Mouse (Mus musculus): ENCODE data around the gene Tacc2.

DNA sequence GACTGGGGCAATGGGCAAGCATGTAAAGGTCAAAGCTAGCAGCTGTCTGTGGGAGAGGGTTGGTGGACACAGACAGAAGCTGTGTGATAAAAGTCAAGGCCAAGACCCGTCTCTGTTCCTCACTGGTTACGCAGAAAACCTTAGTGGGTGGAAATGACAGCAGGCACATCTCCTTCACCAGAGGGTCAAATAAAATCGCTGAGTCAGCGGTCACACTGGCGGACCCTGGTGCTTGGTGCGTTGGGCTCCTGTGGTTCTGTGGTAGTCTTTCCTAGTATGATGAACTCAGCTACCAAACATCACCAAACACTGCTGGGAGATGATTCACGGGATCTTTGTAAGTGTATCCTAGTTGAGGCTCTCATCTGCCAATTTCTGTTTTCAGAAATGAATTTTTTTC is 52.8 kb downstream of the Tacc2 start:
- TF ChIP-seq POLR2A (IDR thresholded peaks at IDR 0.05; ENCODE audit: control insufficient read depth in 1 of 2, insufficient read depth in 1 of 2, low read depth in 1 of 2, low read length in 2 of 2, poor library complexity in 1 of 2) = no peak
- no peak for TF ChIP-seq ZKSCAN1 (IDR thresholded peaks at IDR 0.05; ENCODE audit: low read depth, low read length)
- no peak for TF ChIP-seq JUND (IDR thresholded peaks at IDR 0.05; ENCODE audit: low read depth, low read length)
- no peak for TF ChIP-seq TBP (IDR thresholded peaks at IDR 0.05; ENCODE audit: low read depth, low read length)
- TF ChIP-seq SMC3 (IDR thresholded peaks at IDR 0.05; ENCODE audit: low read depth, low read length) = no peak
- TF ChIP-seq GATA1 (IDR thresholded peaks at IDR 0.05; ENCODE audit: low read depth, low read length) = no peak
- TF ChIP-seq HCFC1 (IDR thresholded peaks at IDR 0.05; ENCODE audit: low read depth, low read length) = no peak
- no peak for TF ChIP-seq CTCF (IDR thresholded peaks at IDR 0.05 in 2 of 3, conservative IDR thresholded peaks at IDR 0.05 in 1 of 3; ENCODE audit: control insufficient read depth in 1 of 3, insufficient read depth in 1 of 3, low read depth in 2 of 3, low read length in 3 of 3, poor library complexity in 1 of 3, severe bottlenecking in 1 of 3)
- no peak for TF ChIP-seq USF2 (IDR thresholded peaks at IDR 0.05; ENCODE audit: borderline replicate concordance in 1 of 2, insufficient read depth in 1 of 2, low read depth in 1 of 2, low read length in 2 of 2)
